Mouse (Mus musculus) CD4-positive, CD25-positive, alpha-beta regulatory T cell, adult 2 months (primary cell): ENCODE data around the gene Rtn1.

Experiments used
- DNase-seq: peaks from one replicate; pipeline ENCODE4 v3.0.0-alpha.2; 2012; ENCODE audit warnings: low read depth, low spot score

Rtn1 gene

GRCm38 (mm10) chr12:72279129-72279875, 129.6 kb downstream of the Rtn1 start:
- no peak for DNase-seq

GRCm38 (mm10) chr12:72273721-72274414, 135.0 kb downstream of the Rtn1 start:
- no peak for DNase-seq

GRCm38 (mm10) chr12:72267614-72268013, 141.2 kb downstream of the Rtn1 start:
- peak; percentile 24 for DNase-seq

GRCm38 (mm10) chr12:72265261-72266228, 143.3 kb downstream of the Rtn1 start:
- DNase-seq, result no peak

GRCm38 (mm10) chr12:72263213-72264103, 145.4 kb downstream of the Rtn1 start:
- no peak for DNase-seq

GRCm38 (mm10) chr12:72257000-72257399, 151.9 kb downstream of the Rtn1 start:
- no peak for DNase-seq

- no peak for DNase-seq
These were observed 155.8 kb downstream of the Rtn1 start for GRCm38 (mm10) chr12:72253040-72253439.

GRCm38 (mm10) chr12:72251890-72252445, 156.9 kb downstream of the Rtn1 start:
- no peak for DNase-seq

- DNase-seq, result no peak
These were observed 163.9 kb downstream of the Rtn1 start for GRCm38 (mm10) chr12:72244951-72245350.

GRCm38 (mm10) chr12:72242807-72243206, 166.0 kb downstream of the Rtn1 start:
- DNase-seq, result no peak

GRCm38 (mm10) chr12:72240506-72240905, 168.3 kb downstream of the Rtn1 start:
- DNase-seq, result no peak

- no peak for DNase-seq
These were observed 169.5 kb downstream of the Rtn1 start for GRCm38 (mm10) chr12:72239230-72239894.

- DNase-seq, result no peak
These were observed 171.6 kb downstream of the Rtn1 start for GRCm38 (mm10) chr12:72237251-72237650.

GRCm38 (mm10) chr12:72236564-72237011, 172.3 kb downstream of the Rtn1 start:
- no peak for DNase-seq

GRCm38 (mm10) chr12:72235621-72236351, 173.1 kb downstream of the Rtn1 start:
- DNase-seq, result no peak

GRCm38 (mm10) chr12:72234966-72235365, 173.9 kb downstream of the Rtn1 start:
- DNase-seq, result no peak

- DNase-seq, result no peak
These were observed 174.7 kb downstream of the Rtn1 start for GRCm38 (mm10) chr12:72234151-72234550.

- DNase-seq, result no peak
These were observed 175.7 kb downstream of the Rtn1 start for GRCm38 (mm10) chr12:72232826-72233790.
